Mouse (Mus musculus) C2C12 (cell line): ENCODE data around the gene Col18a1. TPM values are rescaled to one million over a fixed set of nuclear protein-coding genes. Genes with fewer than 3 reads are reported as not detected.

Experiments
- H3K27me3 ChIP-seq: one replicate; pipeline ENCODE4 v1.6.1; 2011; ENCODE audit not compliant: control insufficient read depth, insufficient read depth, insufficient read length
- H3K36me3 ChIP-seq: one replicate; pipeline ENCODE4 v1.6.1; 2011; ENCODE audit not compliant: control insufficient read depth, insufficient read depth
- H3K4me3 ChIP-seq: one replicate; pipeline ENCODE4 v1.5.1; 2011; ENCODE audit warnings: mild to moderate bottlenecking, control low read depth; ENCODE audit not compliant: poor library complexity, insufficient read depth, severe bottlenecking
- H3K79me2 ChIP-seq: one replicate; pipeline ENCODE4 v1.6.1; 2011; ENCODE audit not compliant: control insufficient read depth, insufficient read depth
- H3K79me3 ChIP-seq: one replicate; pipeline ENCODE4 v1.6.1; 2011; ENCODE audit warnings: low read depth, control low read depth
- H3ac ChIP-seq: one replicate; pipeline ENCODE3; 2011; ENCODE audit warnings: low read depth; ENCODE audit not compliant: control insufficient read depth, insufficient read length
- CEBPB ChIP-seq: IDR thresholded peaks from one replicate; pipeline ENCODE4 v1.6.1; 2011; ENCODE audit warnings: low read depth, mild to moderate bottlenecking, control low read depth, moderate library complexity
- CTCF ChIP-seq: IDR thresholded peaks from one replicate; pipeline ENCODE4 v1.5.1; 2011; ENCODE audit not compliant: control insufficient read depth, insufficient read depth, insufficient read length
- FOSL1 ChIP-seq: IDR thresholded peaks from one replicate; pipeline ENCODE4 v1.8.0; 2011; ENCODE audit warnings: mild to moderate bottlenecking, low read length; ENCODE audit not compliant: poor library complexity, insufficient read depth, severe bottlenecking
- MAX ChIP-seq: IDR thresholded peaks from one replicate; pipeline ENCODE4 v1.6.1; 2011; ENCODE audit warnings: mild to moderate bottlenecking, control low read depth
- MYOD1 ChIP-seq: IDR thresholded peaks from one replicate; pipeline ENCODE4 v1.6.1; 2011; ENCODE audit warnings: low read depth; ENCODE audit not compliant: control insufficient read depth, insufficient read length
- MYOG ChIP-seq: IDR thresholded peaks from one replicate; pipeline ENCODE4 v1.6.1; 2011; ENCODE audit not compliant: control insufficient read depth, insufficient read length; ENCODE audit errors: extremely low read depth
- USF1 ChIP-seq: IDR thresholded peaks from one replicate; pipeline ENCODE4 v1.6.1; 2011; ENCODE audit warnings: low read depth, mild to moderate bottlenecking, control low read depth, moderate library complexity
- polyA plus RNA-seq: library from polyadenylated mRNA; unstranded; fragments of >200 nt; fragmentation: generic; extraction: Trizol; gene quantifications from one replicate; pipeline ENCODE4 v1.2.1, GENCODE M21; 2012; ENCODE audit warnings: missing spikeins

Gene Col18a1
- polyA plus RNA-seq, 1 experiment, result 177 TPM

GRCm38 (mm10) chr10:77192745-77193144, 26.4 kb upstream of the Col18a1 start:
- no peaks in the 10 kb centered on the region for H3K27me3 ChIP-seq
- no peak for TF ChIP-seq FOSL1
- TF ChIP-seq MAX, result no peak
- no peak for TF ChIP-seq USF1
- TF ChIP-seq MYOG, result no peak
- no peak for TF ChIP-seq CTCF
- TF ChIP-seq MYOD1, result no peak
- no peaks in the 10 kb centered on the region for H3K79me3 ChIP-seq
- no peak overlapping the region for H3K4me3 ChIP-seq
- H3K36me3 ChIP-seq, result no peaks in the 10 kb centered on the region
- H3K79me2 ChIP-seq, result no peaks in the 10 kb centered on the region
- H3ac ChIP-seq, result no peak overlapping the region

GRCm38 (mm10) chr10:77190967-77191915, 24.9 kb upstream of the Col18a1 start:
- no peak overlapping the region for H3ac ChIP-seq
- TF ChIP-seq MYOD1, result no peak
- TF ChIP-seq CEBPB, result no peak
- no peak for TF ChIP-seq MAX
- TF ChIP-seq FOSL1, result no peak
- no peak for TF ChIP-seq MYOG
- TF ChIP-seq CTCF, result no peak
- TF ChIP-seq USF1, result no peak

GRCm38 (mm10) chr10:77187427-77187826, 21.1 kb upstream of the Col18a1 start:
- TF ChIP-seq USF1 (no peak), MAX (no peak), CTCF (no peak), CEBPB (no peak), FOSL1 (no peak), MYOD1 (no peak), MYOG (no peak)
- H3K27me3 ChIP-seq, result no peaks in the 10 kb centered on the region
- H3K79me3 ChIP-seq, result no peaks in the 10 kb centered on the region

More at GRCm38 (mm10) chr10:77190967-77191915, 24.9 kb upstream of the Col18a1 start:
- Histone ChIP-seq H3K36me3 (no peaks in the 10 kb centered on the region), H3K27me3 (no peaks in the 10 kb centered on the region), H3K4me3 (no peak overlapping the region), H3K79me3 (no peaks in the 10 kb centered on the region), H3K79me2 (no peaks in the 10 kb centered on the region)

GRCm38 (mm10) chr10:77182804-77183331, 16.5 kb upstream of the Col18a1 start:
- Histone ChIP-seq H3K79me2 (no peaks in the 10 kb centered on the region), H3K4me3 (no peak overlapping the region), H3ac (no peak overlapping the region), H3K36me3 (no peaks in the 10 kb centered on the region), H3K79me3 (no peaks in the 10 kb centered on the region), H3K27me3 (no peaks in the 10 kb centered on the region)
- TF ChIP-seq USF1 (peak; percentile 46), MYOG (no peak), FOSL1 (no peak), MAX (no peak), CTCF (no peak)

More at GRCm38 (mm10) chr10:77187427-77187826, 21.1 kb upstream of the Col18a1 start:
- Histone ChIP-seq H3K79me2 (no peaks in the 10 kb centered on the region), H3ac (no peak overlapping the region), H3K4me3 (no peak overlapping the region), H3K36me3 (no peaks in the 10 kb centered on the region)

- Histone ChIP-seq H3K36me3 (no peaks in the 10 kb centered on the region), H3ac (no peak overlapping the region), H3K79me2 (no peaks in the 10 kb centered on the region), H3K27me3 (no peaks in the 10 kb centered on the region), H3K4me3 (no peak overlapping the region), H3K79me3 (no peaks in the 10 kb centered on the region)
- TF ChIP-seq CTCF (no peak), MYOD1 (no peak), USF1 (no peak), MYOG (no peak), FOSL1 (no peak), MAX (no peak), CEBPB (no peak)
These were observed 13.8 kb upstream of the Col18a1 start for GRCm38 (mm10) chr10:77180110-77180509.
